Mouse (Mus musculus): ENCODE data around the gene Neurl1a.

Neurl1a gene

GRCm38 (mm10) chr19:47242227-47242626, 63.6 kb downstream of the Neurl1a start:
- DNase-seq (ENCODE audit: low spot score in 2 of 2), result no peak

- no peak for DNase-seq (ENCODE audit: low spot score in 2 of 2)
Observed at GRCm38 (mm10) chr19:47245512-47245911, 66.9 kb downstream of the Neurl1a start.

- DNase-seq (ENCODE audit: low spot score in 2 of 2), result no peak
Observed at GRCm38 (mm10) chr19:47247791-47248190, 69.2 kb downstream of the Neurl1a start.

GRCm38 (mm10) chr19:47248296-47248695, 69.7 kb downstream of the Neurl1a start:
- DNase-seq (ENCODE audit: low spot score in 2 of 2), result no peak

- DNase-seq (ENCODE audit: low spot score in 2 of 2), result no peak
Observed at GRCm38 (mm10) chr19:47248906-47249568, 70.4 kb downstream of the Neurl1a start.

- DNase-seq (ENCODE audit: low spot score in 2 of 2), result no peak
Observed at GRCm38 (mm10) chr19:47250931-47251330, 72.3 kb downstream of the Neurl1a start.

- no peak for DNase-seq (ENCODE audit: low spot score in 2 of 2)
Observed at GRCm38 (mm10) chr19:47253053-47253628, 74.5 kb downstream of the Neurl1a start.

GRCm38 (mm10) chr19:47255036-47255435, 76.4 kb downstream of the Neurl1a start:
- DNase-seq (ENCODE audit: low spot score in 2 of 2), result no peak

GRCm38 (mm10) chr19:47255919-47256318, 77.3 kb downstream of the Neurl1a start:
- no peak for DNase-seq (ENCODE audit: low spot score in 2 of 2)

GRCm38 (mm10) chr19:47259581-47259980, 81.0 kb downstream of the Neurl1a start:
- DNase-seq (ENCODE audit: low spot score in 2 of 2), result no peak

- DNase-seq (ENCODE audit: low spot score in 2 of 2), result no peak
Observed at GRCm38 (mm10) chr19:47261196-47261595, 82.6 kb downstream of the Neurl1a start.

GRCm38 (mm10) chr19:47263621-47264020, 85.0 kb downstream of the Neurl1a start:
- DNase-seq (ENCODE audit: low spot score in 2 of 2), result no peak

- DNase-seq (ENCODE audit: low spot score in 2 of 2), result no peak
Observed at GRCm38 (mm10) chr19:47264322-47265092, 85.9 kb downstream of the Neurl1a start.

GRCm38 (mm10) chr19:47266070-47266801, 87.6 kb downstream of the Neurl1a start:
- no peak for DNase-seq (ENCODE audit: low spot score in 2 of 2)

- DNase-seq (ENCODE audit: low spot score in 2 of 2), result no peak
Observed at GRCm38 (mm10) chr19:47267066-47267465, 88.4 kb downstream of the Neurl1a start.

- no peak for DNase-seq (ENCODE audit: low spot score in 2 of 2)
Observed at GRCm38 (mm10) chr19:47269729-47270128, 91.1 kb downstream of the Neurl1a start.

GRCm38 (mm10) chr19:47270520-47270919, 91.9 kb downstream of the Neurl1a start:
- no peak for DNase-seq (ENCODE audit: low spot score in 2 of 2)

- DNase-seq (ENCODE audit: low spot score in 2 of 2), result no peak
Observed at GRCm38 (mm10) chr19:47276730-47277129, 98.1 kb downstream of the Neurl1a start.

GRCm38 (mm10) chr19:47279372-47279771, 100.8 kb downstream of the Neurl1a start:
- DNase-seq (ENCODE audit: low spot score in 2 of 2), result no peak

GRCm38 (mm10) chr19:47279788-47280532, 101.3 kb downstream of the Neurl1a start:
- DNase-seq (ENCODE audit: low spot score in 2 of 2), result no peak

- DNase-seq (ENCODE audit: low spot score in 2 of 2), result no peak
Observed at GRCm38 (mm10) chr19:47280894-47281293, 102.3 kb downstream of the Neurl1a start.

All from spleen, postnatal 4 days (tissue).